Mouse (Mus musculus): ENCODE measurements around the gene Abce1. TPM values are rescaled to one million over a fixed set of nuclear protein-coding genes. Genes with fewer than 3 reads are reported as not detected.

Gene Abce1
- polyA plus RNA-seq, 1 experiment from 2014 or later: 62.7 TPM

DNA sequence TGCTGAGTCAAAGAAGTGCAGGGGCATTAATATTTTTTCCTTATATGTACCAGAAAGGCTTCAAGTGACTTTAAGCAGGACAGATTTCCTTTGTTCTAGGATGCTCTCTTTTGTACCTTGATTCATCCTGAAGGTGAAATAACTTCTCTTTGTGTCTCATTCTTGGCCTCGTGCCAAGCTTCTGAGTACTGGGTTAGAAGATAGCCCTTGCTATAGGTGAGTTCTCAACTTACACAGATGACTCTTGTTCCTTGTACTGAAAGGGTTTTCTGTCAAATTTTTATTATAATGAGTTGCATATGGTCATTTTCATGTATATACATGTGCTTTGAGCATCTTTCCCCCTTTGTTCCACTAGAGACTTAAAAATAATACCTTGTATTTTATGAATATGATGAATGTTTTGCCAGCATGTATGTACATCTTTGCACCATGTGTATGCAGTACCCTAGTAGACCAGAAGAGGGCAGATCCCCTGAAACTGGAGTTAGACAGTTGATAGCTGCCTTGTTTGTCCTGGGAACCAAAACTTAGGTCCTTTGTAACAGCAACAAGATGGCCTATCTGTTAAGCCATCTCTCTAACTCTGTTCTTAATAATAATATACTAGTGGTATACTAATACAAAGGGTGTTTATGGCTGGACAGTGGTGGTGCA lies 61.3 kb downstream of the Abce1 start:
- peak; percentile 30 for DNase-seq (ENCODE audit: low spot score)
- Histone ChIP-seq H3K9ac (ENCODE audit: low read depth, low read length) (no peak overlapping the region), H3K4me3 (replicated peaks; ENCODE audit: low read depth, low read length) (no peak overlapping the region), H3K27ac (no peak overlapping the region), H3K27me3 (ENCODE audit: insufficient read depth, low read length) (no peaks in the 10 kb centered on the region), H3K9me3 (replicated peaks; ENCODE audit: low read length) (no peaks in the 10 kb centered on the region), H3K4me1 (replicated peaks; ENCODE audit: insufficient read depth, low read length) (peaks cover 4% of the 10 kb centered on the region; the same call in 1 of the 2 replicates), H3K4me2 (ENCODE audit: low read length) (no peak overlapping the region), H3K36me3 (ENCODE audit: insufficient read depth, low read length) (peaks cover 24% of the 10 kb centered on the region)
- WGBS: 89% methylated on average over 1 of the region's 1 CpGs
- ATAC-seq (replicated peaks; ENCODE audit: low FRiP score, low read depth): no peak
- TF ChIP-seq CTCF (IDR thresholded peaks at IDR 0.05; ENCODE audit: low read depth): peak; percentile 74

DNA sequence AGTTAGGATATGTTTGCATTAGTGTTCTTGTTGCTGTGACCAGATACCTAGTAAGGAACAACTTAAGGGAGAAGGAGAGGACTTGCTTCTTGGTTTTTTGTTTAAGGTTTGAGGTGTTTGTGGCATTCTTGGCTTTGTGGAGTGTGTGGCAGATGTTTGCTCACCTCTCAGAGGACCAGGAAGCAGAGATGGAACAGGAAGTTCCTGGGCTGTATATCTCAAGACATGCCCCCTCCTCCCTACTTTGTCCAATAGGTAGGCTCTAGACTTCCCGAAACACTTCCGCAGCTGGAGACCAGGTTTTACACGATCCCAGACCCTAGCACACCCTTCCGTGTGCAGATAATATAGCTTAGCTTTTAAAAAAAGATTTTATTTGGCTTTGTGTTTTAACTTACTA lies 62.0 kb downstream of the Abce1 start:
- ATAC-seq (replicated peaks; ENCODE audit: low FRiP score, low read depth): no peak
- no peak overlapping the region for H3K9ac ChIP-seq (ENCODE audit: low read depth, low read length)
- no peak for TF ChIP-seq CTCF (IDR thresholded peaks at IDR 0.05; ENCODE audit: low read depth)
- peaks cover 4% of the 10 kb centered on the region; the same call in 1 of the 2 replicates for H3K4me1 ChIP-seq (replicated peaks; ENCODE audit: insufficient read depth, low read length)
- peaks cover 16% of the 10 kb centered on the region for H3K36me3 ChIP-seq (ENCODE audit: insufficient read depth, low read length)
- H3K27ac ChIP-seq: no peak overlapping the region
- no peaks in the 10 kb centered on the region for H3K9me3 ChIP-seq (replicated peaks; ENCODE audit: low read length)
- H3K4me3 ChIP-seq (replicated peaks; ENCODE audit: low read depth, low read length): no peak overlapping the region
- H3K4me2 ChIP-seq (ENCODE audit: low read length): no peak overlapping the region
- H3K27me3 ChIP-seq (ENCODE audit: insufficient read depth, low read length): no peaks in the 10 kb centered on the region
- DNase-seq (ENCODE audit: low spot score): no peak
- 89% methylated on average over 4 of the region's 4 CpGs for WGBS

DNA sequence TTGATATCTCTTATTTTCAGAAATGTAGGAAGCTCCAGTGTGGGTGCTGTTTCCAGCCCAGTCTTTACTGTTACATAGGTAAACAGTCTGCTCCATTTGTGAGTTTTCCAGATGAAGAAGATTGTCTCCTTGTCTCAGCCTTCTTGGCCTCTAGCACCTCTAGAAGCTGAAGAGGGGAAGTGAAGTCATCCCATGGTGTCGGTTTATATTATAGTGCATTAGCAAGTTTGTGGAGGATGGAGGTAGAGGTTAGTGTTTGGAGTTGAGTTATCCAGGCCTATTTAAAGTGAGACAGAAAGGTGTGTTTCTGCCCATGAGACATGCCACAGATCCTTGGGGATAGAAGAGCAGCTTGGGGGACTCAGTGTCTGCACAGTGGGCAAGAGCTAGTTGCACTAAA lies 70.4 kb downstream of the Abce1 start:
- no peak for TF ChIP-seq CTCF (IDR thresholded peaks at IDR 0.05; ENCODE audit: low read depth)
- ATAC-seq (replicated peaks; ENCODE audit: low FRiP score, low read depth) (no peak), DNase-seq (ENCODE audit: low spot score) (no peak)
- no peaks in the 10 kb centered on the region for H3K9me3 ChIP-seq (replicated peaks; ENCODE audit: low read length)
- no peaks in the 10 kb centered on the region for H3K36me3 ChIP-seq (ENCODE audit: insufficient read depth, low read length)
- H3K4me3 ChIP-seq (replicated peaks; ENCODE audit: low read depth, low read length): peak overlapping the region; percentile 91
- H3K4me1 ChIP-seq (replicated peaks; ENCODE audit: insufficient read depth, low read length): peaks cover 5% of the 10 kb centered on the region; the same call in 1 of the 2 replicates
- 11% methylated on average over 1 of the region's 1 CpGs for WGBS
- H3K9ac ChIP-seq (ENCODE audit: low read depth, low read length): no peak overlapping the region
- H3K4me2 ChIP-seq (ENCODE audit: low read length): peak overlapping the region; percentile 81
- H3K27ac ChIP-seq: no peak overlapping the region
- no peaks in the 10 kb centered on the region for H3K27me3 ChIP-seq (ENCODE audit: insufficient read depth, low read length)

DNA sequence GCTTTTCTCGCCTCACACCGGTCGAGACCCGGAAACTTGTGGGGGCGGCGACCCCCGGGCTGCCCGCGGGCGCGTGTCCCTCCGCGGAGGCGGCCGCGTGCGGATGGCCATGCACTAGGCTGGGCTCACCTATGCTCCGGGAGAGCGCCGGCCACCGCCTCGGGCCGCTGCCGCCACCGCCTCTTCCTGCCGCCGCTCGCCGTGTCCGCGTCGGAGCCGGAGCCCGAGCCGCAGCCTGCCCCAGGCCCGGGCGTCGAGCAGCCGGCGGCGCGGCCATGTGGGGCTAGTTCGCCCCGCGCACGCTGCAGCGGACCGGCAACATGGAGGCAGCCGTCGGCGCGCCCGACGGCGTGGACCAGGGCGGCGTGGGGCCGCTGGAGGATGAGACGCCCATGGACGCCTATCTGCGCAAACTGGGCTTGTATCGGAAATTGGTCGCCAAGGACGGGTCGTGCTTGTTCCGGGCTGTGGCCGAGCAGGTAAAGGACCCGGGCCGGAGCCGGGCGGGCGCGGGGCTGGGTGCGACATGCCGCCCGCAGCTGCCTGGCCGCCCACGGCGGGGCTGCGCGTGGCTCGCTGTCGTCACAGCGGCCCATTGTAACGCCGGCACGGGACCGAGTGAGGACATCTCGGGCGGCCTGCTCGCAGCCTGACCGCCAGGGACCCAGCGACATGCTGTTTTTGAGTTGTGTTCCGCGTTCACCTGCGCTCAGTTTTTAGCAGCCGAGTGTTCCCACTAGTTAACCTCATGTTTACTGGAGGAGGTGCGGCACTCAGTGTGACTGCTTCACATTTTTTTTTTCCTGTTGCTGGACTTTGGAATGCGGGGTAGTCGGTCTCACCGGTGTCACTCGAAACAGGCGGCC lies 71.7 kb downstream of the Abce1 start, which contains the start of gene Otud4:
Gene Otud4, plus strand, starts transcription at position 33 of the 866 bp plus-strand sequence.
- Histone ChIP-seq H3K27me3 (ENCODE audit: insufficient read depth, low read length) (no peaks in the 10 kb centered on the region), H3K4me1 (replicated peaks; ENCODE audit: insufficient read depth, low read length) (peaks cover 5% of the 10 kb centered on the region; the same call in 1 of the 2 replicates), H3K9ac (ENCODE audit: low read depth, low read length) (peak within 1 kb of the TSS; percentile 85), H3K4me3 (replicated peaks; ENCODE audit: low read depth, low read length) (peak within 1 kb of the TSS; percentile 91), H3K36me3 (ENCODE audit: insufficient read depth, low read length) (no peaks in the 10 kb centered on the region), H3K9me3 (replicated peaks; ENCODE audit: low read length) (no peaks in the 10 kb centered on the region), H3K4me2 (ENCODE audit: low read length) (peak within 1 kb of the TSS; percentile 88), H3K27ac (peak within 1 kb of the TSS; percentile 98)
- 0% methylated on average over 95 of the region's 103 CpGs for WGBS
- TF ChIP-seq CTCF (IDR thresholded peaks at IDR 0.05; ENCODE audit: low read depth): no peak
- DNase-seq (ENCODE audit: low spot score) (peak; percentile 53), ATAC-seq (replicated peaks; ENCODE audit: low FRiP score, low read depth) (peak; percentile 59)

DNA sequence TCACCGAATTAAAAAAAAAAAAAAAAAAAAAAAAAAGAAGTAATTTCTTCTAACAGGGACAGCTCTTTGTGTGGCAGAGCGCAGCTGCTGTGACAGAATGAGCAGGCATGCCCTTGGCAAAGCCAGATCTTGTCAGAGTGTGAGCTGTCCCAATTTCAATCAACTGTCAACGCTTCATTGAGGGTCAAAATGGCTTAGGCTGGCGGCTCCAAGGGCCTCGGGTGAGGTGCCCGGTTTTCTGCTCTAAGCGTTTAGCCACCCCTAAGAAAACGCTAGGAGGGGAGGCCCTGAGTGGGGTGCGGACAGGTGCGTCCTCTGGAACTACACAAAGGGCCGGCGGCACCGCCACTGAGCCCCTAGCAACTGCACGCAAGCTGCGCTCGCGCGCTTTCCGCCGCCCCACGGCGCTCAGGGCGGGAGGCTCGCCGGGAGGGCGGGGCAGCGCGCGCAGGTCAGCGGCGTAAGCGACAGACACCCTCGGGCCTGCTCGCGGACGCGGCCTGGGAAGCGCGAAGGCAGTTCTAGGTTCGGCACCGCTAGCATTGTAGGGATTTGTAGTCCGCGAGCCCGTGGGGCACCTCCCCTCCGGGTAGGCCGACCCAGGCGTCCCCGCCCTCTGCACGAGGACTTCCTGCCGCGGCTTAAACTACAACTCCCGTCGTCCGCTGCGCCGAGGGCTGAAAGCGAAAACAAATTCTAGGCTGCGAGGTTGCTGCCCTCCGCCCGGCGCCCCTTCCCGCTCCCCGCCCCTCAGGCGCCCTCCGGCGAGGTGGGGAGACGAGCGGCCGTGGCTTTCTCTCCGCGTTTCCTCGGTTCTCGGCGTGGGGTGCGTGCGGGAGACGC lies 72.6 kb downstream of the Abce1 start:
- Histone ChIP-seq H3K9me3 (replicated peaks; ENCODE audit: low read length) (no peaks in the 10 kb centered on the region), H3K27ac (peak overlapping the region; percentile 98), H3K9ac (ENCODE audit: low read depth, low read length) (peak overlapping the region; percentile 85), H3K4me2 (ENCODE audit: low read length) (peak overlapping the region; percentile 88), H3K36me3 (ENCODE audit: insufficient read depth, low read length) (no peaks in the 10 kb centered on the region), H3K4me3 (replicated peaks; ENCODE audit: low read depth, low read length) (peak overlapping the region; percentile 91), H3K4me1 (replicated peaks; ENCODE audit: insufficient read depth, low read length) (peaks cover 5% of the 10 kb centered on the region; the same call in 1 of the 2 replicates), H3K27me3 (ENCODE audit: insufficient read depth, low read length) (no peaks in the 10 kb centered on the region)
- DNase-seq (ENCODE audit: low spot score): peak; percentile 99
- peak; percentile 99 for ATAC-seq (replicated peaks; ENCODE audit: low FRiP score, low read depth)
- no peak for TF ChIP-seq CTCF (IDR thresholded peaks at IDR 0.05; ENCODE audit: low read depth)
- under 1% methylated on average over 77 of the region's 77 CpGs for WGBS
